Mouse (Mus musculus) cerebellum, postnatal 25 days (tissue): ENCODE results near the gene Sgip1.

Experiments used
- DNase-seq, 2 experiments: peaks; one replicate each; pipeline ENCODE4 v3.0.0; 2021; ENCODE audit warnings: mixed read lengths in 2 of 2

The Sgip1 gene

DNA sequence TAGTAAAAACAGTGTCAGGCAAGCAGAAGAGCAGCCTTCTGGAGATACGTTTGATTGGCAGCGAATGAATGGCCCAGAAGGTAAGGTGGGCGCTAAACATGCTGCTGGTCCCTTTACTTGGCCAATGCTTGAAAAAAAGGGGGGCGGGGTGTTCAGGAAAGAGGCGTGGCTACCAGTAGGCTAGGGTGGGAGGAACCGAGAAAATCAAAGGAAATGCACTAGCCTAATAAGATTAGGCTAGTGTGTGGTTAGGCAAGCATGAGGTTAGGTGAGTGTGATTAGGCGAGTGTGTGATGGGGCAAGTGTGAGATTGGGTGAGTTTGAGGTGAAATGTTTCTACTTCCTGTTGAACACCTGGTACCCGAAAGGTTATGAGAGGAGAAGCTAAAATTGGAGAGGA is at the start of gene Sgip1:
TSS of gene Sgip1 (plus strand) at position 11 of the 400 bp plus-strand sequence.
- no peak for DNase-seq

GRCm38 (mm10) chr4:102691402-102691801 is 49.7 kb upstream of the Sgip1 start:
- DNase-seq, result no peak

GRCm38 (mm10) chr4:102697966-102698365 is 43.1 kb upstream of the Sgip1 start:
- DNase-seq, result no peak

DNA sequence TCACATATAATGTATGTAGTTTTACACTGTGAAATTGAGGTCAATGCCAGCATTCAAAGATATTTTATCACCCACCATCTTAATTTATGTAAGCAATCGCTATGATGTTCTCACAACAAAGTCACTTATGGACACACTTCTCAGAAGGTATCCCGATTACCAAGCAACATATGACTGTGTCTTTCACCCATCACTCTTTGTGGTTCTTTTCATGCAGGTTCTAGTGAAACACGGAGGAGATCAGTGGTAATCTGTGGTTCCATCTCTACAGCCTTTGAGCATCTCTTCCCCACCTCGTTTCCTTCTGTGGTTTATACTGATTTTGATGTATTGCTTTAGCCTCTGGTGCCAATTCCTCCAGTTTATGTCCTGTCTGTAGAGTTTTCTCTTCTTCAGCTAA is 29.4 kb upstream of the Sgip1 start:
- DNase-seq, result no peak

GRCm38 (mm10) chr4:102715532-102715931 is 25.6 kb upstream of the Sgip1 start:
- no peak for DNase-seq

GRCm38 (mm10) chr4:102717123-102717828 is 23.8 kb upstream of the Sgip1 start:
- no peak for DNase-seq

DNA sequence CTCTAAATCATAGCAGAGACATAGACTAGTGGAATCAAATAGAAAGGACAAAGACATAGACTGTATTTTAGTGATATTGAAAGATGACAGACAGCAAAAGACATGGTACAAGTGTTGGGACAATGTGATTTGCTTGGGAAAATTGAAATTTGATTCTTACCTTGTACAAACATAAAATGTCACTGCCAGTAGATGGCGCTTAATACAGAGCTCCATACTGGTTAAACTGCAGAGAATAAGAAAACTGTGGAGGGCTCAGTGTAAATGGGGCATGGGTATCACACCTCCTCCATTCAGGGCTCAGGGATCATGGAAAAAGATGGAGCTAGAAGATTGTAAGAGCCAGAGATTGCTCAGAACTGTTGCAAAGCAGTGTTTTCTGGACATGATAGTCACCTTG is 21.6 kb upstream of the Sgip1 start:
- peak; percentile 8 to 33 for DNase-seq

DNA sequence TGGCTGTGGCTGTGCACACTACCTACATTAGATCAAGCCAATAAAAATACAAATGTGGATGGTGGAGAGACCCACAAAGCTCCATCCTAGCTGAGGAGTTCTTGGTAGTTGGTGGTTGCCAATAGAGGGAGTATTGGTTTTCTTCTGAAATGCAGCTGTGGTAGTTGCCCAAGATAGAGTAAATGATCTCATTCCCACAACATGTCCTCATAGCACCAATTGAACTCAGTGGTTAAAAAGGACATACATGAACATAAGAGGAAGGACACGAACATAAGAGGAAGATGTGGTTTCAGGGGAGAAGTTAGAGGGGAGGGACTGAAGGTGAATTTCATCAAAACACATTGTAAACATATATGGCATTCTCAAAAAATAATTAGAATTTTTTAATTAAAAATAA is 21.1 kb upstream of the Sgip1 start:
- no peak for DNase-seq

- no peak for DNase-seq
These were observed 16.7 kb upstream of the Sgip1 start for GRCm38 (mm10) chr4:102724442-102724841.

- DNase-seq, result no peak
These were observed 10.1 kb upstream of the Sgip1 start for GRCm38 (mm10) chr4:102730976-102731375.

- no peak for DNase-seq
These were observed 7.0 kb upstream of the Sgip1 start for GRCm38 (mm10) chr4:102734022-102734657.

DNA sequence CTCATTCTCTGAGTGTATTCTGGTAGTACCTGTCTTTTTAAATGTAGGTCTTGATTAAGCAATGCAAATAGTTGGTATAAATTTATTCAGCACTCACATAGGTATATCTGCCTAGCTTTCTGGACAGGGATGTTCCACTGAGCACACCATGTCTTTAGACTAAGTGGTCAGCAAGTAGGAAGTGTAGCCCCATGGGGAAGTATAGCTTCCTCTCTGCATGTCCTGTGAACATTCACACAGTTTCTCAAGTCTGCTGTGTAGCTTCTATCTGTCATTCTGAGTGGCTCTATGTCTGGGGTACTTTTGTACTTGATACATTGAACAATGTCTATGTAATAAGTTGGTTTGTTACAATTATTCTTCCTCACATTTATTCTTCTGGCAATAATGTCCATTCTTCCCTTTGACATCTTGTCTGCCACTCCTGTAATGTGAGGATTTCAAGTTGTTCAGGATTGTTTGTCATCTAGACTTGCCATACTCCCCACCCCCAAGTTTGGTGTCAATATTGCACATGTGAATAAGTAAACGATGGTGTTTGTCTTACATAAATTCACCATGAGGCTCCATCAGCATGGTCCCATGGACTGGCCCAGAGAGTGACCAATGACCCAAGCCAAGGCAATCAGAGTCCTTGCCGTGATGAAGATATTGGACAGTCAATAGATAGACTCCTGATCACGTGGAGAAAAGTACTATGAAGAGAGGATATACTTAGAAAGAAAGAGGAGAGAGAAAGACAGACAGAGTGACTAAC is 12.4 kb downstream of the Sgip1 start:
- no peak for DNase-seq

- peak; percentile 79 to 82 for DNase-seq
These were observed 18.2 kb downstream of the Sgip1 start for GRCm38 (mm10) chr4:102759095-102759890.

DNA sequence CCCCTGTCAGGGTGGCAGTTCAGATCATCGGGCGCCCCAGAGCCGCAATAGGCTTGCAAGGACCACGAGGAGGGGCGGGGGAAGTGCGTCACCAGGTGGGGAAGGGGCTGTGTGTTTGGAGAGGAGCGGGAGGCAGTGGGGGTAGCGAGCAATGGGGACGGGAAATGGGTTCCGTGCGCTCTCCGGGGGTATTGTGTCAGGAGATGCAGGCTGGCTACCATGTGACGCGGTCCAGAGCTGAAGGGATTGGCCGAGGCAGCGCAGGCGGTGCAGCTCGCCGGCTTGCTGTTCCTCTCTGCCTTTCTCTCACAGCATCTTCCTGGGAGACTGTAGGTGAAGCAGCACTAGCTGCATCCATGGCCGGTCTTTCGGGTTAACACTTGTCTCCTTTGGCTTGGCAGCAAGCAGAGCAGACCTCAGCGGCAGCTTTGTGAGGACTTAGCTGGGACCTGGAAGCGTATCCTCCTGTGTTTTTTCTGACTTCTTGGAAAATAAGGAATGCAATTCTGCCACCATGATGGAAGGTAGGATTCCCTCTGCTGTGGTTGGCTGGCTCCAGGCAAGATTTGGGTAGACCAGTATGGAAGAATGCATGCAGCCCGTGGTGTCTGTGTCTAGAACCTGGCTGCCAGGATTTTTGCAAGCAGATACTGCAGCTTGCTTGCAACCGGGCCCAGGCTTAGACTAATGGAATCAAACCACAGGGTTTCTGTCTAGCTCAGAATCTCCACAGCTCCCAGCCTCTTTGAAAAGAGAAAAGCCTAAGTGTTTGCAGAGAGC is 19.1 kb downstream of the Sgip1 start:
- DNase-seq, result peak; percentile 92 to 93

DNA sequence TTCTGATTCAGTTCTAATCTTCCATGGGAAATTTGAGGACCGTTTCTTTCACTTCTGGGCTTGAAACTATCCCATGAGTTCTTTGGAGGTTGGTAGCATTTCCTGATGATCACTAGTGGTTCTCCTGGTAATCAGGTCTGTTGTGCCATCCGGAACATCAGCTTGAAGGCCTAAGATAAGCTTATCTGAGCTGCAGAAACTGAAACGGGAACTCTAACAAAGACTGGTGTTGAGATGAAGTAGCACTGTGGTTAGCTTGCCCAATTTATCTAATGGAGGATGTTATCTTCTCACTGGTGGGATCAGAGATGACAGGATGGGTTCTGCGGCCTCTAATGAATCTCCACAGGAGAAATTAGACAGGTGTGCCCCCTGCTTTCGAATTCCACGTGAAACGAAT is 21.0 kb downstream of the Sgip1 start:
- DNase-seq, result no peak

DNA sequence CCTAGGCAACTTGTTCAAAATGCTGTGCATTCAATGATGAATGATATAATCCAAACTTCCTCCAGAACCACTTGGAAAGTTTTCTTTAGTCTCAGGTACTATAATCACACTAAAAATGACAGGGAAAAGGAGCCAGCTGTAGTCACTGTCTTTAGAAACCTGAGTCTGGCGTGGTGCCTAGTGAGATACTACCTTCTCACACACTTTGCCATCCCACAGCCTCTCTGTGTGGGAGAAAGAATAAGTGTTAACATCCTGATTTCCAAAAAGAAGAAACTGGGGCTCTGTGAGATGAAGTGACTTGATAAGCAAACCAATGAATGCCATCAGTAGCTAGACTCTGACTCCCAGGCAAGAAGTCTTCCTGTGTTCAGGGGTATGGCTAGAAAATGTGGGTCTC is 28.0 kb downstream of the Sgip1 start:
- no peak for DNase-seq

DNA sequence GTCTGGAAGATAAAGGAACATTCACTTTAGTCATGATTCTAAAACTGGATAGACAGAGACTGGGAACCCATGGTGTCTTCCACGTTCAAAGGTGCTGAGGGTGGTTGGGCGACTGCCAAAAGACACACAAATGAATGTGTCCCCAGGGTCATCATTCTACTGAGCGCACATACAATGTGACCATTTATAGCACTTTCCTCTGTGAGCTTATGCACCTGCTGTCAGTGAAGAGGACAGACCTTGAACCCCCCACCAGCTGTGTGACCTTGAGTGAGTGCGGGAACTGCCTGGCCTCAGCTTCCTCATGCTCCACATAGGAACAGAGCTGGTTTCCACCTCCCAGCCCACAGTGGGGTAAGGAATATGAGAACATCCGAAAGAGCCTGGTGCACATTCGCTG is 28.8 kb downstream of the Sgip1 start:
- no peak for DNase-seq

DNA sequence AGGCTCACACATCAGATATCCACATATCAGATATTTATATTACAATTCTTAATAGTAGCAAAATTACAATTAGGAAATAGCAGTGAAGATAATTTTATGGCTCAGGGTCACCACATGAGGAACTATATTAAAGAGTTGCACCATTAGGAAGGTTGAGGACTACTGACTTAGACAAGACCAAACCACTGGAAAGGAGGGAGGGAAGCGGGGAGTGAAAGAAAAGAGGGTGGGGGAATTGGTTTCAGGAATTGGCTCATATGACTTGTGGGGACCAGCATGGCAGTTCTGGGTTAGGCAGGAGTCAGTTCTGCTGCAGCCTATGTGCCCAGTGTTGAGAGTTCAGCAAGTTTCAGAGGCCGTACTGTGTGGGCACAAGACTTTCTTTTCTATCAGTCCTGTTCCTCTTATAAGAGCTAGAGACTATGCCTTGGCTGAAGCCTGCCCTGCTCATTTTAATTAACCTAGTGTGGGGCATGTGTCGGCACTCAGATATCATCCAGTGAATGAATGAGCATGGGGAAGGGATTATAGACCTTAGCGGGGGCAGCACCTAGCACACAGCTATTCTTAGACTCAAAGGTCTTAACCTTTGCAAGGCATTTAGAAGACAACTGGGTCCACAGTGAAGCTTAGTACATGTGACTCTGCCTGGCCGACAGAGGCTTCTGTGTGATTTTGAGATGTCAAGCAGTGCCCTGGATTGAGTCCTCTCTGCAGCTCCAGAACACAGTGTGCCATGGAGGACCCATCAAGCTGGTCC is 30.7 kb downstream of the Sgip1 start:
- no peak for DNase-seq

- DNase-seq, result no peak
These were observed 32.1 kb downstream of the Sgip1 start for GRCm38 (mm10) chr4:102773225-102773624.

DNA sequence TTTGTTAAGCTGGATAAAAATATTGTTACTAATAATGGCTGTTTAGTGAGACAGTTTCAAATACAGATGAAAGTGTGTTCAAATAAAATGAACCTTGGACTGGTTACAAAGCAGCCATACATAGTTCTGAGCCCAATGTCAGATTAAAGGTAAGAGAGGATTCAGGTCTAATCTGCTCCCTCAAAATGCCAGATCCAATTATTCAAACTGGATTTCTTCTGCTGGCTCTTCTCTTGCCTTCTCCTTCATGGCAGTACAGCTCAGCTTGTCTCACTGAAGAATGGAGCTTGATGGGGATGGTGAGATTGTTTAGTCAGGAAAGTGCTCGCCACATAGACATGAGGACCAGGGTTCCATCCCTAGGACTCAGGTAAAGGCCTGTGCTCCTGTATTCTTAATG is 32.7 kb downstream of the Sgip1 start:
- DNase-seq, result no peak

GRCm38 (mm10) chr4:102774549-102774948 is 33.5 kb downstream of the Sgip1 start:
- no peak for DNase-seq
